Mouse (Mus musculus): ENCODE measurements around the gene Rfesd.
A peak's percentile ranks its signal among the peaks of the same experiment; 100 is the strongest.

Rfesd gene

DNA sequence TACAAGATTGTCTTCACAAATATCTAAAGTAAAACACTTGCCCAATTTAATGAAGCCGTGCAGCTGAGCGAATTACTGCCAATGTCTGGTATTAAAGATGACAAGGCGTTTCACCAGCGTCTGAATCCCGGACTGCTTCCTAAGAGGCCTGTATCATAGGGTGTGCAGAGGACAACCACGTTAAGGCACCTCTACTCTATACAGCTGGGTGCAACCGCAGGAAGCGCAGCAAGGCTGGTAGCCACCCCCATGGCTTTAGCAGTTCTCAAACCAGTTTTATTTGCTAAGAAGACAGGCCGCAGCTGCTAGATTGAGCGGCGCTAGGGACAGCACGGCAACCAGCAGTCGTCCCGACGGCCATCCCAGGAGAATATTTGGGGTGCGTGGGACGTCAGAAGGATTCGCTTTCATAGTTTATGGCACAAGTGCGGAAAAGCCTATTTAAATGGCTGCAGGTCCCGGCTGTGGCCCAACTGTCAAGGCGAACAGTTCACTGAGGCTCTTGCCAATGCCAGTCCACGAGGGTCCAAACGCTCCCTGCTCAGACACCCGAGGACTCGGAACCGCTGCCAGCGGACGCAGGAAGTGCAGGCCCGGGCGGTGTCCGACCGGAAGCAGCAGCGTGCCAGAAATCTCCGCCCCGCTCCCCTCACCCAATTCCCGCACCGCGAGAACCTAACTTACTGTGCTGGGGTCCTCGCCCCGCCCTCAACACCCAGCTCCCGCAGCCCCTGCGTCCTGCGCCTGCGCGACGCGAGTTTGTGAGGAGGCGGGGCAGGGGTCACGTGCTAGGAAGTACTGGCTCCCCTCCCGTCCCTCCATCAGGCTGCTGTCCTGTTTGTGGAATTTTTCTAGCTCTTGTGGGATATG, at the start of gene Rfesd:
Gene Rfesd, minus strand, starts transcription at position 746 of the 870 bp plus-strand sequence.
- DNase-seq (ENCODE audit: low read depth, low spot score): peak; percentile 98

DNA sequence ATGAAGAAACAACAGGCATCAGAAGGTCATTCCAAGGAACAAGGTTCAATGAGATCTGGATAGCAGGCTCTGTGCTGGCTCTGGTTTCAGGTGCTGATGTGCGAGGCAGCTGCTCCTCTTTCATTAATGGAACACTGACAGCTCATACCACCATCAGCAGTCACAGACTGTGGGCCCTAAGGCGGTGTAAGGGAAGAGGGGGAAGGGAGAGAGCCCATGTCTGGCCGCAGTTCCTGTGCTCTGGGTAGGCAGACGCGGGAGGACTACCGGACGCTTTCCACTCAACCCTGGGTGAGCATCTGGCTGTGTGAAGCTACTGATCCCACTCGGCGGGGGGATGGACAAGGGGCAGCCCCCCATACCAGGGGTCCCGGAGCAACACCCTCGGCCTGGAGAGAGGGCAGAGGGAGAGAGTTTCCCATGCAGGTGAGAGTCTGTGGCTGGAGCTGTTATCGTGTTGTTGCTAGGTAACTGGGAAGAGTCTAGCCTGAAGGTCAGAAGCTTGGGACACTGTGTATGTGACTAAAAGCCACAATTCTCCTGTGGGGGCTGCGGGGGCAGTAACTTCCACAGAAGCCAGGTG, 45.9 kb upstream of the Rfesd start:
- DNase-seq (ENCODE audit: low read depth, low spot score): no peak

DNA sequence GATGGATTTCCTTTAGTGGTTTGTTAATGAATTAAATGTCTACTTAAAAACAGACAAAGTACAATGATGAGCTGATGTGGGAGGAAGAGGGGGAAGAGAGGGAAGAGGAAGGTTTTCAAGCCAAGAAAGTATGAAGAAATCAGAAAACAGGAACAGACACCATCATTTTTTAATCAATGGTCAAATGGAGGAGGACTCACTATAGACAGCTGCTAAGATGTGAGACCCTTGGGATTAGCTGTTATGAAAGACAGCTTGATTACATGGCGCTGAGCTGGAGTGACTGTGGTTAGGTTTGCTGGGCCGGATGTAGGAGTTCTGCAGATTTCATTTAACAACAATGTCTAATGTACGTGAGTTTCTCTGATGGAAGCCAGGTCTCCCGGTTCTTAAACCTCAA, 45.0 kb upstream of the Rfesd start:
- DNase-seq (ENCODE audit: low read depth, low spot score): no peak

DNA sequence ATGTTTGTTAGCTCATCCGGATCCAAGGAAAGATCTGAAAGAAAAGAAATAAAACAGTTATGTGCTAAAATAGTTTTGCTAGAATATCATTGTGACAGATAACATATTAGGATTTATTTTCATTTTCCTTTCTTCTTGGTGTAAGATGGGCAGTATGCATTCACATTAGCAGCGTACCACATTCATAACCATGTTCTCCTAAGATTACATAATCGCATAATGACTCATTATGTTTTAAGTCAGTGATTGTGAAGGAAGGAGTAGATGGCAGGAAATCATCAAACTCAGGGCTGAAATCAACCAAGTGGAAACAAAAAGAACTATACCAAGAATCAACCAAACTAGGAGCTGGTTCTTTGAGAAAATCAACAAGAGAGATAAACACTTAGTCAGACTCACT, 44.0 kb upstream of the Rfesd start:
- DNase-seq (ENCODE audit: low read depth, low spot score): no peak

DNA sequence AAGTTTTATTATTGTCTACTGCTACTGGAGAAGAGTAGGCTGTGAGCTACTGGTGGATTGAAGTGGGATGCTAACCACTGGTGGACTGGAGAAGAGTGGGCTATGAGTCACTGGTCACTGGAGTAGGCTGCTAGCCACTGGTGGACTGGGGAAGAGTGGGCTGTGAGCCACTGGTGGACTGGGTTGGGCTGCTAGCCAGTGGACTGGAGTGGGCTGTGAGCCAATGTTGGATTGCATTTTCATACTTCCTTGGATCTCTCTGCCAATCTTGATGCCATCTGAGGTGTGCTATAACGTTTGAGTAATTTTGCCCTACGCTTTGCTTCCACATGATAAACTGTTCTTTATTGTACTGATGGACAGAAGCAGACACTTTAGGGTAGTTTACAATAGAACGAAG, 43.6 kb upstream of the Rfesd start:
- DNase-seq (ENCODE audit: low read depth, low spot score): no peak

DNA sequence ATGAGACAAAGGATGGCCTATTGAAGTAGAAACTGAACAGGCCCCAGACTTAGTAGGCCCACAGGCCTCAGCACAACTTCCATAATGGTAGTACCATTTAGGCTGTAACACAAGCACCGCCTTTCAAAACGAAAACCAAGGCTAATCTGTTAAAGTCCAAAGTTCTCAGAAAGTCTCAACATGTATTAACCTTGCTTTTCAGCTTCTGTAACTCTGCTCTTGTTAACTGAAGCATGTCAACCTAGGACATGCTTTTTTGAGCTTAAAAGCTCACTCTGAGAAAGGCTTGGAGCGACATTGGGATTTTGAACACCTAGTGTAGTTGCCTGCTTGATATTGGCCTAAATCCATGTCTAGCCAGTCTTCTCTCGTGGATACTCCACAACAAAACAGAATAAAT, 41.1 kb upstream of the Rfesd start:
- no peak for DNase-seq (ENCODE audit: low read depth, low spot score)

DNA sequence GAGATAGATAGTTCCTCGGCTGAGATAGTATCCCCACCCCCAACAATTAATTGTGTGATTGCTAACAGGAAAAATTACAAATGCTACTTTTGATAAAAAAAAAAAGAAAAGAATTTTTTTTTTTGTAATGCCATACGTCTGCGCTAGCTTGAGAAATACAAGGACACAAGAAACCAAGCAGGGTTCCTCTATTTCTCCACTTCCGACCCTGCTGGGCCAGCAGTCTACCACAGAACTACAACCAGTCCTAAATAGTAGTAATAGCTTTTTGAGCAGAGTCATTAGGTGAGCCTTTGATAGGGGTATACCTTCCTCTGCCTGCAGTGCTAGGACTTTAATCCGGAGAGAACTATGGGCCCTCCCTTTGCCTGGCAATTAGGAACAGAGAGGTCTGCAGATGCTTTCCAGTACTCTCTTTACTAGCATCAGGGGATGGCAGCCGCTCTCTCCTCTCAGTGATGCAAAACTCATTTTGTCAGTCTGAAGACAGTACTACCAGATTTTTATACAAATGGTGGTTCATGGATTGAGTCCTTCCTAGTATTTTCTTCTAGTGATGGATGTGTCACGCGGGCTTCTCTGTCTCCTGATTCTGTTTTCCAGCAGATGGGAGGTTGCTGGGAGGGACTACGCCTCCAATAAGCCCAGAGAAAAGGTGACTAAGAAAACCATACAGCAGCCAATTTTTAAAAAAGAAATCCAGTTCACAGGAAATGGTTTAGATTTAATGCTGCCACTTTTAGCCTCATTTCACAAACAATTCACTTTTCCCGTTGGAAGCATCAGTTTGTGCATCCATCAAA, 38.9 kb upstream of the Rfesd start:
- no peak for DNase-seq (ENCODE audit: low read depth, low spot score)

DNA sequence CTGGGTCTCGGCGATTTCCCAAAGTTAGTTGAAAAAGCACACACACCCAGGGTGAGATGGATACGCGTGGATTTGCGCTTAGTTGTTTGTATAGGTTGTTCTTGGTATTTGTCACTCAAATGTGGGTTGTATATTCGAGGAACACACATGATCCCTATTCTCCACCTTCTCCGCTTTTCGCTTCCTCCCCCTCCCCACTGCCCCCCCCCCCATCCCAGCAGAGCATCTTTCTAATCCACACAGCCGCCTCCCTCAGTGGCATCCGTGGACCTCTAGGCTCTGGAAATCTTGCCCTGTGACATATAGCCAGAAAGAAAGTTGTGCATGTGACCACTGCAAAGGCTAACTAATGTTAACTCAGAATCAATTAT, 38.4 kb upstream of the Rfesd start, which contains the start of gene Gpr150:
Gene Gpr150, minus strand, starts transcription at position 101 of the 371 bp plus-strand sequence.
- DNase-seq (ENCODE audit: low read depth, low spot score): no peak

DNA sequence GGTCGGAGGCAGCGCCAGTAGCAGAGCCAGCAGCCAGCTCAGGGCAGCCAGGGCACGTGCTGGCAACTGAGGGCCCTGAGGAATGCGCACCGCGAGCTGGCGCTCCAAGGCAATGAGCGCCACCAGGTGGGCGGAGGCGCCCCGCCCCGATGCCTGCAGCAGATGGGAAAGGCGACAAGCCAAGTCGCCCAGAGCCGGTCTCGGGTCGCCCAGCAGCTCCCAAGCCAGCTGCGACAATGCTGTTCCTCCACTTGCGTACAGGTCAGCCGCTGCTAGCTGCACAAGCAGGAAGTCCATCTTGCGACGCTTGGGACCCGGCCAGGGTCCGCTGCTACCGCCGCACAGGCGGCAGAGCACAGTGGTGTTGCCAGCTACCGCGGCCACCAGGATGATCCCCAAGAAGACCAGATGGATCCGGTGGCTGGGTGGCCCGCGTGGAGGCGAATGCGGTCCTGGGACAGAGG, 37.8 kb upstream of the Rfesd start:
- DNase-seq (ENCODE audit: low read depth, low spot score): peak; percentile 77

DNA sequence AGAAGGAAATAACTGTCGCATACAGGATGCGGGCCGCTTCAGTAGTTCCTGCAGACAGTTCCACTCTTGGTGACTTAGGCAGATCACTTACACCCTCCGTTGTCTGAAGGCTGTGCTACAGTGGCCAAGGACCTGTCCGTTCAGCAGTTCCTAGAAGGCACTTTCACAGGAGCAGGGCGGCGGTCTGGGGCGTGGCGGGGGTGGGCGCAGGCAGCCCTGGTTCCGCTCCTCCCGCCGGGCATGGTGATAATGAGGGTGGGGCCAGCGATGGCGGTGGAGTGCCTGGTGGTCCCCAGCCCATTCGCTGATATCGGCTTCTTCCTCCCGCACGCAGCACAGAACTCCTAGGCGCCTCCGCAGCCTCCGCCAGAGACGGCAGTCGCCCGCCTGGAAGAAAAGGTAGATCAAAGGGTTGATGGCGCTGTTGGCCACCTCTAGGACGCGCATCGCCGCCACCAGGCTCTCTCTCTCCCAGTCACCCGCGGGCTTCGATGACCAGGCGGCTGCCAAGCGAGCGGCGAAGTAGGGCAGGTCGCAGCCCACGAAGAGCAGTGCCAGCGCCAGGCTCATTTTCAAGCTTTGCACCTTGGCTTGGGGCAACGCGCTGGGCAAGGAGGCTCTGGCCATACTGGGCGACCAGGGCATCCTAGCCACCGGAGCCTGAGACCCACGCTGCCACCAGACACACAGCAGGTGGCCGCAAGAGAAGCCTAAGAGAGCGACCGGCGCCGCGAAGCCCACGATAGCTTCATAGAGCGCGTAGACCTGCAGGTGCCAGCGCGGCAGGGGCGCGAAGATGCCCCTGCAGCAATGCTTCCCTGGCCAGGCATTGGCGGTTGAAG, 37.1 kb upstream of the Rfesd start:
- DNase-seq (ENCODE audit: low read depth, low spot score): peak; percentile 43

DNA sequence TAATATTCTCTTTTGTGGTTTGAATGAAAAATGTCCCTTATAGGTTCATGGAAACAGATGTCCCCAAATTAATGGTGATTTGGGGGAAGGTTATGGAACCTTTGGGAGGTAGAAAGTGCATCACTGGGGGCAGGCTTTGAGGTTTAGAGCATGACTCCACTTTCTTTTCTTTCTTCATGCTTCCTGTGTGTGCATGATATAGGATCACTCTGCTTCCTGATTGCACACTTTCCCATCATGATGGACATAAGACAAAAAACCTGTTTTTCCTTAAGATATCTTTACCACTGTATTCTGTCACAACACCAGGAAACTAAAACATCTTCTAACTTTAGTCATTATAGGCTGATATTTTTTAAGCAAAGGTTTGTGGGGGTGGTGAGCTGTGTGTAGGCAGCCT, 26.5 kb upstream of the Rfesd start:
- no peak for DNase-seq (ENCODE audit: low read depth, low spot score)

DNA sequence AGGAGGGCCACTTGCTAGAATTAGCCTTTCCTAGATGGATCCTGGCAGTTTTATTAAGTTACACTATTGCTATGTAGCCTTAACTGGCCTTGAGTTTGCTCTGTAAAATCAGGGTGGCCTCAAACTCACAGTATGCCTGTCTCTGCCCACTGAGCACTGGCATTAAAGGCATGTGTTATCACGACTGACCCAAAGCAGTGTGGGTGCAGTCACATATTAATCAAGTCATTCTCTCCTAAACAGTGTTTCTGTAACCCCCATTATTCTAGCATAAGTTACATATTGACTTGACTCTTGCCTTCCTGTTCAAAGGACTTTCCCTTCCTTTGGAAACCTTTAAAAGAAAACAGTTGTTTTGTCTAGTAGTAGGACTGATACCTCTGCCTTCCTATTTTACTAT, 23.9 kb upstream of the Rfesd start:
- no peak for DNase-seq (ENCODE audit: low read depth, low spot score)

DNA sequence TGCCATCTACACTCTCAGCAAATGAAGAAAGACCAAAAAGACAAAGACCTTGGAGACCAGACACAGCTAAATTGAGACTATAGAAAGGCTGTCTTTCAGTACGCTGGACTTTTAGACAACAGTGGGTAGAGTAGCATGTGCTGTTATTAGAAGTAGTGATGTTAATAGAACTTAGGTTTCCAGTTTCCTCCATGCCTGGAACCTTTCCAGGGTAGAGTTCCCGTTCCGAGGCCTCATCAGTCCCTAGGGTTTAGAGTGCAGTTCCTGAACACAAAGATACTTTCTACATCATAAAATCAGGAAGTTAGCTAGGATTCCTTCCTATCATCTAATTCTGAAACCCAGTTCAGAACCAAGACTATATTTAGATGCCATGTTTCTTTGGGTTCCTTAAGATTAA, 6.1 kb upstream of the Rfesd start:
- no peak for DNase-seq (ENCODE audit: low read depth, low spot score)

DNA sequence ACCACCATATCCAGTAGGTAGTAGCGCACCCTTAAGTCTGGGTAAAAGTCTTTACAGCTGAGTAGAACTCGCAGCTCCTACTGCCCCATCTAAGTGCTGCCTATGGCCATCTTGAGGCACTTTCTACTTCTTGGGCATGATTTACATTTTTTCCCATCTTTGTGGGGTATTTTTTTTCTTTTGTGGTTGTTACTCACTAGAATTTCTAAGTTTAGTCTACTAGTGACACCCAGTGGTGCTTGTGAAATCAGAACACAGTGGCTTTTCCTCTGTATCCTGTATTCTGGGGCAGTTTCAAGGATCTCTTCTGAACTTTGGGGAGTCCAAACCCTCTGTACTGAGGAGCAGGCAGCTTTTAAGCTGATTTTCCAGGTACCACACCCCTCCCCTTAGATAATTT, 3.3 kb upstream of the Rfesd start:
- DNase-seq (ENCODE audit: low read depth, low spot score): no peak

DNA sequence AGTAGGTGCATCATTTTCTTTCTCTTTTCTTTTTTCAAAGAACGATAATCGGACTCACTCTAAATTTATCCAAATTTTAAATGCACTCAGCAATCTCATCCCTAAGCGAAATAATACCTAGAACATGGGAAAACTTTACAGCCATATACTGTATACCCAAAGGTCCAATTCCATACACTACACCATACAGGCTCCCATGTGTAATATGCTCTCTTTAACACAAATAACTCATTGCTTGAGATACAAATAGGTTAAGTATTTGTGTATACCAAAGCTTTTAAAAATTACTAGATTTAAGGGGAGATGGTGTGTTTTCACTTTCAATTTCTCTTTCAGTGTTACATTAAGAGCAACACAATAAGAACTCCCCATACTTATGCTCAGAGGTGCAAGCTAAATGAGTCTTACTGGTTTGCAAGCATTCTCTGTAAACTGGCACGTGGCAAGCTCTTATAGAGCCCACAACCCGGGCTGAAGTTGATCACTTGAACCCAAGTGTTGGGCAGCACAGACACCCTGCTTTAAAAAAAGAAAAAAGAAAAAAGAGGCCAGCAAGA, 403 bp upstream of the Rfesd start:
- no peak for DNase-seq (ENCODE audit: low read depth, low spot score)

DNA sequence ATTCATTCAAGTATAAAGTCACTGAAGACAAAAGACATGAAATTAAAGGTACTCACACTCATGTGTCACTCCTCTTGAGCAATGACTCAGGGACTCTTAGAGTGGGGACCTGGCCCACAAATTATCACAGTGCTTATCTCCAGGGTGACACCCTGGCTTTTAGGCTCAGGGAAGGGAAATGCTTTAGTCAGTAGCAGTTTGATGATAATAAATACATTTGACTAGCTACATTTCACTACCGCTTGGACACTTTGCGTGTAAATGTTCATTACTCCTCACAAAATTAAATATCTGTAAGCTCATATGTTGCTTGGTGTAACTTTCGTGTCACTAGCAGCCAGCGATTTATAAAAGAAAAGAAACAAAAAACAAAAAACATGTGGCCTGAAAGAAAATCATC, 1.1 kb downstream of the Rfesd start:
- DNase-seq (ENCODE audit: low read depth, low spot score): no peak

DNA sequence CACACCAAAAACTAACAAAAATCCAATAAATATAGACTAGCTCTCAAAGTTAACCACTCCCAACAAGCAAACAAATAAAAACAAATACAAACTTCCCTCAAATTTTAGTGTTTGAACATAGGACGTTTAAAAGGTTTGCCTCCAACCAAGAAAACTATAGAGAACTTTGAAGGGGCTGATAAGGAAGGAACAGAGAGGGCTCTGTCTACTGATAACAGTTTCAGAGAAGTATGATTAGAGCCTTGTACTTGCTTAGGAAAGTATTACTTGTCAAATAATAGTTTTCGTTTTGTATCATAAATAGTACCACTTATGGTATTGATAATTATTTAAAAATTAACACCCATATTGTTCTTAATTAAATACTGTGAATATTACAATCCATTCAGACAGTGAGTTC, 4.0 kb downstream of the Rfesd start:
- DNase-seq (ENCODE audit: low read depth, low spot score): no peak

DNA sequence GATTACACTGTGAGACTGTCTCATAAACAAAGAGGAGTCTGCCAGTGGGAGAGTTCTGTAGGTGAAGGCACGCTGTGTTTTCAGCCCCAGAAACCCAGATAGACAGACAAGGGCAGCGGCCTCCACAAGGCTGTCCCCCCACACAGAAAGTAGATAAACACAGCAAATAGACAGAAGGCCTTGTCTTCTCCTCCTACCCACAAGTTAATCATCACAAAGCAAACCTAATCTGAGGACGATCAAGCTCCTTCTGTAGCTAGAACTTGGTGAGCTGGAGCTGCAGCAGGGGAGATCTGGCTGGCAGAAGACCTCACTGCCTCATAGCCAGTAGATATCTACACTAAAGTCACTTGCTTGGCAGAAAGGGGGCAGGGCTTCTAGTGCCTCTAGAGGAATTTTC, 15.2 kb downstream of the Rfesd start:
- no peak for DNase-seq (ENCODE audit: low read depth, low spot score)

DNA sequence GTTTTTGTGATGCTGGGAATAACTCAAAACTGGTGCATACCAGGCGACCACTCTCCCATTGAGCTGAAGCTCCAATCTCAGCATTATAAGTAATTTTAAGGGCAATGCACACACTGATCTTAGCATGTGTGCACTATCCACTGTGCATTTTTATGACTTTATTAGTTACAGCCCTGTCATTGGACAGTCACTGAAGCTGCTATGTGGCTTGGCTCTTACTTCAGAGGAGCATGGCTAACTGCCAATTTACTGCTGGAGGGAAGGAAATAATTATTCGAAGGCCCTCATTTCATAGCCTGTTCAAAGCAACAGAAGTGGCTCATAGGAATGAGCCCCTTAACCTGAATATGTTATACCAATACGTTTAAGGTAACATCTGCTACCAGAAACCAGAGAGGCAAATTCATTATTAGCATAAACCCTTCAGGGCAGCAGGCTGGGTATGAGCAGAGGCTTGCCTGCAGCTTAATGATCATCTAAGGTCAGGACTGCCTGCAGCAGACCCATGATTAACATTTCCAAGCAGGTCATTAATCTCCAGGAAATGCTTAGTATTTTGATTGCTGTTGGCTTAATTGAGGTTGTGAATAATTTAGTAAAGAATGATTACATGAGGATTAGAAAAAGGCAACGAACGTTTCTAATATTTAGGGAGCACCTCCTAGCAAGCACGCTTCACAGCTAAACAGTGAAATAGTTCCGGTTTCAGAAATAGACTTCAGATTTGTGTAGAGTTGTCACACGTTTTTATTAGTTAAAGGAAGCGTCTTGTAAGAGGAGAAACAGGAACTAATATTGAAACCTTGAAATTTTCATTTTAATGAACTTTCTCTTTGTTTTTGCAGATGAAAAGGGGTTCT, 26.1 kb downstream of the Rfesd start:
- DNase-seq (ENCODE audit: low read depth, low spot score): no peak

DNA sequence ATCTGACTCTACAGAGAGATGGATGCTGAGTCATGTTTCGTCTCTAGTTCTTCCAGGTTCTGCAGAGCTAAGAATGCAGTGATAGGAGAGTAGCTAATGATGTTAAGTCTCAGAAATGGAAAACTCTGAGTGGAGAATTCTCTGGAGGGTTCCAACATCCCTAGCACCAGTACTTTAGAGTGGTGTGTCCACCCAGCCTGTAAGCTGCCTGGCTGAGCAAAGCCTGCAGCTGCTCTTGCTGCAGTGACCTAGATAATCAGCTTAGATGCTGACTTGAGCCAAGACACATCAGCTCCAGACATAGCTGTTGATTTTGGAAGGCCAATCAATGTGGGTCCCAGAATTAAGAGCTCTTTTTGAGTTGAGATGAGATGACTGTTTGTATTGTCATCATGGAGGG, 30.4 kb downstream of the Rfesd start:
- DNase-seq (ENCODE audit: low read depth, low spot score): no peak

Data from ES-CJ7 (cell line).